ENCODE assay signal across 20 mouse cellular contexts in genomic region chr2:177283701-177284100, GRCm38 (mm10). TPM values are rescaled to one million over a fixed set of nuclear protein-coding genes. Genes with fewer than 3 reads are reported as not detected.
A peak's percentile ranks its signal among the peaks of the same experiment; 100 is the strongest.
DNase-seq lines count a peak whose midpoint lies in the region; ATAC-seq and TF ChIP-seq lines count a peak whose summit lies in the region.
"Not testable (repeated sequence)": the region's sequence is repeated elsewhere in the genome, so short reads cannot be mapped to it uniquely, and the experiment has no call there.
"Had no signal": no experiment of that assay in that cellular context is flagged by ENCODE, and none has a peak within 500 bp of the region (broad histone marks: within the 10 kb centered on the region; RNA-seq: fewer than 3 reads in every experiment).

No protein-coding gene starts in this region.

- H3K27ac ChIP-seq in hindbrain, postnatal 0 days; stomach, postnatal 0 days (replicated peaks): not testable (repeated sequence)

- not testable (repeated sequence) for H3K4me3 ChIP-seq in E14TG2a.4 (replicated peaks; ENCODE audit: low read length); hindbrain, postnatal 0 days (ENCODE audit: low read length); stomach, postnatal 0 days (ENCODE audit: low read depth, low read length)

- DNase-seq in MN1 (ENCODE audit: low spot score) = peak; percentile 4
- peak; percentile 5 for DNase-seq in adipocyte (ENCODE audit: low spot score)
- not testable (repeated sequence) for DNase-seq in hindbrain, postnatal 0 days (ENCODE audit: low spot score); stomach, postnatal 0 days (ENCODE audit: low spot score)
- DNase-seq in lung, postnatal 10 days = peak; percentile 2

- not testable (repeated sequence) for H3K27me3 ChIP-seq in E14TG2a.4 (ENCODE audit: insufficient read depth, low read length); hindbrain, postnatal 0 days (ENCODE audit: insufficient read depth, low read length); stomach, postnatal 0 days (ENCODE audit: control insufficient read depth, insufficient read depth, low read length)

- 47% methylated on average over 3 of the region's 3 CpGs for WGBS in hindbrain, postnatal 0 days
- 28% methylated on average over 3 of the region's 3 CpGs for WGBS in stomach, postnatal 0 days

- H3K9ac ChIP-seq in hindbrain, postnatal 0 days (replicated peaks; ENCODE audit: low read length); stomach, postnatal 0 days (ENCODE audit: low read length): not testable (repeated sequence)

- not testable (repeated sequence) for H3K4me1 ChIP-seq in E14TG2a.4 (replicated peaks; ENCODE audit: low read depth, low read length); hindbrain, postnatal 0 days (ENCODE audit: insufficient read depth, low read length); stomach, postnatal 0 days (replicated peaks; ENCODE audit: control insufficient read depth, insufficient read depth)

- peak; percentile 22 for TF ChIP-seq CTCF in E14TG2a.4 (conservative IDR thresholded peaks at IDR 0.05; ENCODE audit: low read length)
- TF ChIP-seq CTCF in hindbrain, postnatal 0 days (IDR thresholded peaks at IDR 0.05; ENCODE audit: low read depth) = peak; percentile 20; the same call in 1 of the 2 replicates
- peak; percentile 9; the same call in 1 of the 2 replicates for TF ChIP-seq CTCF in stomach, postnatal 0 days (IDR thresholded peaks at IDR 0.05; ENCODE audit: low read depth)

- not testable (repeated sequence) for TF ChIP-seq EP300 in stomach, postnatal 0 days (optimal IDR thresholded peaks at IDR 0.05)

- not testable (repeated sequence) for ATAC-seq in hindbrain, postnatal 0 days; stomach, postnatal 0 days (ENCODE audit: low FRiP score, low TSS enrichment)

- H3K36me3 ChIP-seq in E14TG2a.4 (ENCODE audit: insufficient read depth, low read length); hindbrain, postnatal 0 days (ENCODE audit: insufficient read depth, low read length); stomach, postnatal 0 days (ENCODE audit: control insufficient read depth, insufficient read depth, low read length): not testable (repeated sequence)

- H3K9me3 ChIP-seq in E14TG2a.4 (ENCODE audit: low read length); hindbrain, postnatal 0 days (ENCODE audit: low read length); stomach, postnatal 0 days (ENCODE audit: control insufficient read depth, low read length): not testable (repeated sequence)

- not testable (repeated sequence) for H3K4me2 ChIP-seq in hindbrain, postnatal 0 days (ENCODE audit: low read depth, low read length); stomach, postnatal 0 days (replicated peaks; ENCODE audit: low read depth)

RNA-seq across cellular contexts. Expression of gene Gm14409, which starts 16.9 kb away (rescaled TPM):
- not detected in 2 replicates for total RNA-seq in hindbrain, postnatal 0 days (2014; rRNA removed)
- polyA plus RNA-seq in hindbrain, postnatal 0 days (2015; fragmentation: Nextera tagmentation; extraction: Ambion mirVana) = not detected in 2 replicates
- polyA plus RNA-seq in stomach, postnatal 0 days (2015; fragmentation: Nextera tagmentation; extraction: Ambion mirVana) = 0.11 TPM in 1 of 2 replicates, not detected in the other
- polyA plus RNA-seq: activated CD4-positive, CD25-positive, alpha-beta regulatory T cell, adult 4 months; adrenal gland, adult 2 months; brain, embryonic 14.5 days; embryonic facial prominence, embryonic 11.5 days; embryonic facial prominence, embryonic 13.5 days; embryonic facial prominence, embryonic 15.5 days; erythroblast, embryonic 14.5 days; forebrain, embryonic 10.5 days; forebrain, embryonic 12.5 days; forebrain, embryonic 14.5 days; forebrain, embryonic 16.5 days; frontal cortex, adult 2 months had no signal

RNA-seq across cellular contexts. Expression of gene Gm14412, which starts 40.4 kb away (rescaled TPM):
- total RNA-seq in hindbrain, postnatal 0 days (2014; rRNA removed) = 0.10 and 0.43 TPM in 2 replicates
- 0.66 and 0.71 TPM in 2 replicates for polyA plus RNA-seq in hindbrain, postnatal 0 days (2015; fragmentation: Nextera tagmentation; extraction: Ambion mirVana)
- not detected in 2 replicates for polyA plus RNA-seq in stomach, postnatal 0 days (2015; fragmentation: Nextera tagmentation; extraction: Ambion mirVana)
- total RNA-seq: common myeloid progenitor, adult 5-6 weeks had no signal
- polyA plus RNA-seq: activated CD4-positive, CD25-positive, alpha-beta regulatory T cell, adult 4 months; adrenal gland, adult 2 months; CD4-positive, CD25-positive, alpha-beta regulatory T cell, adult 4 months; erythroblast, embryonic 14.5 days; forebrain, embryonic 12.5 days had no signal
